Mouse (Mus musculus) ES-CJ7 (cell line): ENCODE measurements around the gene Mvb12a.

Experiments
- DNase-seq: peaks from one replicate; pipeline ENCODE4 v3.0.0; 2011; ENCODE audit warnings: low read depth, low spot score

Gene Mvb12a

GRCm38 (mm10) chr8:71563992-71564391 lies 21.3 kb downstream of the Mvb12a start:
- no peak for DNase-seq

GRCm38 (mm10) chr8:71566501-71566900 lies 23.8 kb downstream of the Mvb12a start, which contains the start of gene Nxnl1:
TSS of gene Nxnl1 (minus strand) at chr8:71566601.
- no peak for DNase-seq

- DNase-seq: no peak
Observed at GRCm38 (mm10) chr8:71567587-71567986, 24.9 kb downstream of the Mvb12a start.

DNA sequence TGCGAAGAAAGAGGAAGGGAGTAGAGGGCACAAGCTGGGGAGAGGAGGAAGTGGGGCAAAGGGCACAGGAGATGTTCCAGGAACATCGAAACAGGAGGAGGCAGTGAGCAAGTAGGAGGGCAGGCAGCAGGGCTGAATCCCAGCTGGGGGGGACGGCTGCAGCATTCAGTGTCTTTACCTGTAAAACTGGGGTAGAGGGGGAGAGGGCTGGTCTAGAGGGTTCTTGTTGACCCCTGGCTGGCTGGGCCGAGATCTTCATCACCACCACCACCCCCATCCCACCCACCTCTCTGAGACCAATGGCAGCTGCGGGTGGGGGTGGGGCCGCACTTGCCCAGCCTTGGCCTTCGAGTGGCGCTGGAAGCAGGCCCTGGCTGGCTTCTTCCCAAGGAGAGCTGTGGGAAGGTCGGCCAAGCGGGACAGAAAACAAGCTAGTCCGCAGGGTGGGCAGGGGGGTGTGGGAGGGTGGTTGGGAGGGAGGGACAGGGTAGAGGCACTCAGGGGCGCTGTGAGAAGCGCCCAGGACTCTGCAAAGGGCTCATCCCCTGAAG lies 25.7 kb downstream of the Mvb12a start, which contains the start of gene Slc27a1:
TSS of gene Slc27a1 (plus strand) at position 496 of the 551 bp plus-strand sequence.
- DNase-seq: no peak

- DNase-seq: no peak
Observed at GRCm38 (mm10) chr8:71568941-71569340, 26.2 kb downstream of the Mvb12a start.

GRCm38 (mm10) chr8:71569366-71570290 lies 26.9 kb downstream of the Mvb12a start:
- DNase-seq: peak; percentile 99

- DNase-seq: peak; percentile 100
Observed at GRCm38 (mm10) chr8:71570291-71570954, 27.7 kb downstream of the Mvb12a start.

- DNase-seq: no peak
Observed at GRCm38 (mm10) chr8:71572077-71572476, 29.4 kb downstream of the Mvb12a start.

DNA sequence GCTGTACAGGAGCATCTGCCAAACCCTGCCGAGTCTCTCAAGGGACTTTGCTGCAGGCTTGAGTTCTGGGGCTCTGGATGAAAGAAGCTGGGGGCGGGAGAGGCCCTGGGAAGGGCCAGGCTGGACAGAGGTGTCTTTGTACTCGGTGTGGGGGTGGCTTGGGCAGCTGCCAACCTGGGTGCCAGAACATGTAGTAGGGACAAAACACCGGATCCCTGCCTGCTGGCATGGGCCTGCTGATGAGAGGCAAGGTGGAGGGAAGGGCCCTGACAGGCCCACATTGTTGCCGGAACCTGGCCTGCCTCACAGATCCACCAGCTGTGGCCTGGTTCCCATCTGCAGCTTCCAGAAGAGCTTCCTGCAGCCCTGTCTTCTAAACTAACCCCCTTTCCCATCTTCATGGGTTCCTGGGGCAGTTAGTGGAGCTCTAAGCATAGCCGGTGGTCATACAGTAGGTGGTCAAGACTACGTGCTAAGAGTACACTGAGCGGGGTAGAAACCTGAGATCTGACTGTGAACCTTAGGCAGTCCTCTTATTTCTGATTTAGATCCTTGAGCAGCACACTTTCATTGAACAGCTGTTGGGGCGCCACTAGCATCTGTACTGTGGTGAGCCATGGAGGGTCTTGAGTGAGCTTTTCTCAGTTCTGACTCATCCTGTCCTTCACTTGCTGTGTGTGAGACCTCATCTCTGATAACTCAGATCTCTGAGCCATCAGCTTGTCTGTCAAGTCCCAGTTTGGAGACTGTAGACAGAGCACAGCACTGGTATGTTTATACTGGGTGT lies 30.3 kb downstream of the Mvb12a start:
- DNase-seq: no peak

DNA sequence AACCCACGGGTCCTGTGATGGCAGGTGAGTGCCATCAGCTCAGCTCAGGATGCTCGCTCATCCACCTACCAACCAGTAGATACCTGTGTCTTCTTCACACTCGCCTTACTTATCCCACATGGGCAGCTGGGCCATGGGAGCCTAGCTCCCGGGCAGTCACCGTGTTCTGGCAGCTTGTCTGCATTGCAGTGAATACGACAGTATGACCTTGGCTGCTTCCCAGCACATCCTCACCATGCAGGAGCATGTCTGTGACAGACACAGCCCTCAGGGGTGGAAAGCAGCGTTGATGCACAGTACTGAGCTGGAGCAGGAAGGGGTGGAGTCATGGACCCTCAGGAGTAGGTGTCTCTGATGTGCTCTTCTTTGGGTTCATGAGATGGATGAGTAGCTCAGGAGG lies 31.7 kb downstream of the Mvb12a start:
- DNase-seq: no peak

DNA sequence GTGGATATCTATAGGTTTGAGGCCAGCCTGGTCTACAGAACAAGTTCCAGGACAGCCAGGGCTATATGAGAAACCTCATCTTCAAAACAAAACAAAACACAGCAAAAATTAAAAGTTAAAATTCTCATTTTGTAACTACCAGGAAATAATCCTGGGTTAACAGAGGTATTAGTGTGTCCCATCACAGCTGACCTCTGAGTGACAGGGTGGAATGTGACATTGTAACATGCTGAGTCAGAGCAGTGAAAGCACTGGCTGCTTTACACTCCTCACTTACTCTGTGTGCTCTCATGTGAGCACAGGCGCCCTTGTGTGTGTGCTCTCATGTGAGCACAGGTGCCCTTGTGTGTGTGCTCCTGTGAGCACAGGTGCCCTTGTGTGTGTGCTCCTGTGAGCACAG lies 32.3 kb downstream of the Mvb12a start:
- no peak for DNase-seq

GRCm38 (mm10) chr8:71577856-71578387 lies 35.2 kb downstream of the Mvb12a start:
- no peak for DNase-seq

- DNase-seq: no peak
Observed at GRCm38 (mm10) chr8:71579009-71579408, 36.3 kb downstream of the Mvb12a start.

DNA sequence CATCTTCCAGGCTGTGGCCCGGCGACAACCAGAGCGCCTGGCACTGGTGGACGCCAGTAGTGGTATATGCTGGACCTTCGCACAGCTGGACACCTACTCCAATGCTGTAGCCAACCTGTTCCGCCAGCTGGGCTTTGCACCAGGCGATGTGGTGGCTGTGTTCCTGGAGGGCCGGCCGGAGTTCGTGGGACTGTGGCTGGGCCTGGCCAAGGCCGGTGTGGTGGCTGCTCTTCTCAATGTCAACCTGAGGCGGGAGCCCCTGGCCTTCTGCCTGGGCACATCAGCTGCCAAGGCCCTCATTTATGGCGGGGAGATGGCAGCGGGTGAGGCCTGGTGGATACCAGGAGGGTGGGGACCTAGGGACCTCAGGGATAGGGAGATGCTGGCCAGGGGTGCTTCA lies 36.8 kb downstream of the Mvb12a start:
- no peak for DNase-seq

- peak; percentile 50 for DNase-seq
Observed at GRCm38 (mm10) chr8:71580201-71580600, 37.5 kb downstream of the Mvb12a start.

GRCm38 (mm10) chr8:71586891-71587290 lies 44.2 kb downstream of the Mvb12a start:
- peak; percentile 71 for DNase-seq

DNA sequence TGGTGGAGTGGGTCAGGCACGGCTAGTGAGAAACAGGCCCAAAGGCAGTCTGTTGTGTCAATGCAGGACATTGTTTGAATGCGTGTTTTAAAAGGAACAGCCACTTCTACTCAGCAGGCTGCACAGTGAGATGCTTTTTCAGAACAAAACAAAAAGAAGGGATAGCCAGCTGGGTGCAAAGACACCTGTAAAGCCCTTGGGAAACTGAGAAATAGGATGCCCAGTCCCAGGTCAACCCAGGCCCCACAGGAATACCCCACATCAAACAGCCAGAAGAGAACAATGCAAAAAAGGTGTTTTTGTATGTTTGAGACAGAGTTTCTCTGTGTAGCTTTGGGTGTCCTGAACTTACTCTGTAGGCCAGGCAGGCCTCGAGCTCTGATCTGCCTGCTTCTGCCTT lies 46.0 kb downstream of the Mvb12a start:
- DNase-seq: no peak

DNA sequence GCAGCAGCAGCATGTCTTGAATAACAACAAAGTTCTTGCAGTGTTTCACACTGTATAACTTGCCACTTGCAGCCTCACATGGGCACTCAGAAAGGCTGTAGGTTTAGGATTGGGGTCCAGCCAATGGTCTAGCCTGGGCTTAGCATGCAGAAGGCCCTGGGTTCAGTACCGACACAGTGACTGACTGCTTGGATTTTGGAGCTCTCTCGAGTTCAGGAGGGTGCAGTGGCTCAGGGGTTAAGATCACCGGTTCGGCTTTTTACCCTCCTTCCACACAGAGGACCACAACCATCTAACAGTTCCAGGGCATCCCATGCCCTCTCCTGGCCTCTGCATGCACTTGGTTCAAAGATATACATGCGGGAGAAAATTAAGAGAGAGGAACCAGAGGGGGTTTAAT lies 48.3 kb downstream of the Mvb12a start:
- no peak for DNase-seq

DNA sequence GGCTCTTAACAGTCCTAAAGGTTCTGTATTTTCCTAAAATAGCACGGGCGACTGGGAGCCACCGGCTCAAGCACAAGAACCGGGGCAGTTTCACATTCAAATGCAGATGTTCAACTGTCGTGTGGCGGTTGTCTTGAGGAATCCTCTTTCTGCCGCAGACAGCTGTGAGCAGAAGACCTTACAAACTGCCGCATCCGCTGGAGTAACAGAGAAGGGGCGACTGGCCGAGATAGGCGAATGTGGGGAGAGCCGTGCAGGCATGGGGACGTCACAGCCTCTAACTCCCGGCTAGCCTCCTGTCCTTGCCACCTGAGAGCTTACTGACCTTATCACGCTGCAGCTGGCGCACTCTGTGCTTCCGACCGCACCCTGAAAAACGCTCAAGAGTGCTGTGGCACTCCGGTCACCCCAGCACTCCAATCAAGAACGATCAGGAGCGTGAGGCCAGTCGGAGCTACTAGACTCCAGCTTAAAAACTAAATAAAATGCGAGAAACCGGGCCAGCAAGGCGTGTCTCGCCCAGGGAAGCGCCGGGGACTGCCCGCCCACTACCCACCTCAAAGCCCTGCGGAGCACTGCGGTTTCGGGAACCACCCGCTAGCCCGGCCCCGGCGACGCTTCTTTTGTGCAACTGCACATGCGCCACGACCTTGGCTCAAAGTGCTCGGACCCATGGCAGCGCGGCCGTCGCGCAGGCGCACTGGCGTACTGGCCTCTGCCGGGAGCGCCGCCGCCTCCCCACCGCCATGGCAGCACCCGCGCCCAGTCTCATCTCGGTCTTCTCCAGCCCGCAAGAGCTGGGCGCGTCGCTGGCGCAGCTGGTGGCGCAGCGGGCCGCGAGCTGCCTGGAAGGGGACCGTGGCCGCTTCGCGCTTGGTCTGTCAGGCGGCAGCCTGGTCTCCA lies 49.0 kb downstream of the Mvb12a start, which contains the start of gene Pgls:
TSS of gene Pgls (plus strand) at position 706 of the 903 bp plus-strand sequence.
- DNase-seq: peak; percentile 98
